Mouse (Mus musculus) naive thymus-derived CD4-positive, alpha-beta T cell, adult 2 months (primary cell): ENCODE measurements around the gene Zfp664.

ENCODE experiments used
- DNase-seq: peaks from one replicate; pipeline ENCODE4 v3.0.0-alpha.2; 2011; ENCODE audit warnings: low read depth

Zfp664 gene

GRCm38 (mm10) chr5:124872033-124872432, 9.5 kb downstream of the Zfp664 start:
- no peak for DNase-seq

GRCm38 (mm10) chr5:124873096-124873495, 10.6 kb downstream of the Zfp664 start:
- DNase-seq = peak; percentile 34

GRCm38 (mm10) chr5:124873890-124874601, 11.6 kb downstream of the Zfp664 start:
- DNase-seq = no peak

GRCm38 (mm10) chr5:124879251-124879650, 16.8 kb downstream of the Zfp664 start:
- no peak for DNase-seq

- no peak for DNase-seq
These were observed 17.3 kb downstream of the Zfp664 start for GRCm38 (mm10) chr5:124879801-124880200.

- no peak for DNase-seq
These were observed 21.4 kb downstream of the Zfp664 start for GRCm38 (mm10) chr5:124883877-124884276.

- DNase-seq = no peak
These were observed 26.2 kb downstream of the Zfp664 start for GRCm38 (mm10) chr5:124888661-124889060.

GRCm38 (mm10) chr5:124891921-124892370, 29.5 kb downstream of the Zfp664 start:
- no peak for DNase-seq

- DNase-seq = no peak
These were observed 33.6 kb downstream of the Zfp664 start for GRCm38 (mm10) chr5:124896135-124896534.

- DNase-seq = peak; percentile 95
These were observed 37.6 kb downstream of the Zfp664 start for GRCm38 (mm10) chr5:124899945-124900631.

GRCm38 (mm10) chr5:124900738-124901490, 38.4 kb downstream of the Zfp664 start:
- DNase-seq = no peak

- no peak for DNase-seq
These were observed 39.2 kb downstream of the Zfp664 start for GRCm38 (mm10) chr5:124901675-124902074.

GRCm38 (mm10) chr5:124902195-124902594, 39.7 kb downstream of the Zfp664 start:
- no peak for DNase-seq

- DNase-seq = no peak
These were observed 41.4 kb downstream of the Zfp664 start for GRCm38 (mm10) chr5:124903852-124904251.

GRCm38 (mm10) chr5:124906890-124907289, 44.4 kb downstream of the Zfp664 start:
- DNase-seq = peak; percentile 82

GRCm38 (mm10) chr5:124908860-124909259, 46.4 kb downstream of the Zfp664 start:
- DNase-seq = peak; percentile 84

- DNase-seq = no peak
These were observed 49.8 kb downstream of the Zfp664 start for GRCm38 (mm10) chr5:124912276-124912675.

GRCm38 (mm10) chr5:124912946-124913933, 50.7 kb downstream of the Zfp664 start:
- no peak for DNase-seq

- no peak for DNase-seq
These were observed 57.3 kb downstream of the Zfp664 start for GRCm38 (mm10) chr5:124919798-124920197.

- DNase-seq = no peak
These were observed 58.9 kb downstream of the Zfp664 start for GRCm38 (mm10) chr5:124921410-124921809.
